Mouse (Mus musculus): Measurements from ENCODE around the gene Olfr263. TPM values are rescaled to one million over a fixed set of nuclear protein-coding genes. Genes with fewer than 3 reads are reported as not detected.

Olfr263 gene
- total RNA-seq (2023) = not detected

DNA sequence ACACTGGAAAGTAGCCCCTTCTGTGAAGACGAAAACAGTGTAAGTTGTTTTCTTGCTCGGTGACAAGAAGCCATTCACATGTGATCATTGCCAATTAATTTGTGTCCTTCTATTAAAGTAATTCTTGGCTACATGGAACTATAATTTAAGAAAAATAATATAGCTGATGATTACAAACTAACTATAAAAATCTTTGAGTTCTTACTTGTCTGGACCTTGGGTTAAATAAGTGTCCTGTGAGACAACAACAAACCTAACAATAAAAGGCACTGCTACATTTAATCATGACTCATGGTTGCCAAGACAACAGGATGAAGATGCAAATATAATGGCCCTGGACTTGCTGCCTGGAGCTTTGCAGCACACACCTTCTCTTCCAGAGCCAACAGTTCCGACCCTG lies at the start of gene Olfr263:
Gene Olfr263, plus strand, starts transcription at position 301 of the 400 bp plus-strand sequence.

DNA sequence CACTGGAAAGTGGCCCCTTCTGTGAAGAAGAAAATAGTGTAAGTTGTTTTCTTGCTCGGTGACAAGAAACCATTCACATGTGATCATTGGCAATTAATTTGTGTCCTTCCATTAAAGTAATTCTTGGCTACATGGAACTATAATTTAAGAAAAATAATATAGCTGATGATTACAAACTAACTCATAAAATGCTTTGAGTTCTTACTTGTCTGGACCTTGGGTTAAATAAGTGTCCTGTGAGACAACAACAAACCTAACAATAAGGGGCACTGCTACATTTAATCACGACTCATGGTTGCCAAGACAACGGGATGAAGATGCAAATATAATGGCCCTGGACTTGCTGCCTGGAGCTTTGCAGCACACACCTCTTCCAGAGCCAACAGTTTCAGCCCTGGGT lies 18.3 kb upstream of the Olfr263 start, which contains the start of gene Olfr1369-ps1:
Gene Olfr1369-ps1, plus strand, starts transcription at position 301 of the 400 bp plus-strand sequence.

DNA sequence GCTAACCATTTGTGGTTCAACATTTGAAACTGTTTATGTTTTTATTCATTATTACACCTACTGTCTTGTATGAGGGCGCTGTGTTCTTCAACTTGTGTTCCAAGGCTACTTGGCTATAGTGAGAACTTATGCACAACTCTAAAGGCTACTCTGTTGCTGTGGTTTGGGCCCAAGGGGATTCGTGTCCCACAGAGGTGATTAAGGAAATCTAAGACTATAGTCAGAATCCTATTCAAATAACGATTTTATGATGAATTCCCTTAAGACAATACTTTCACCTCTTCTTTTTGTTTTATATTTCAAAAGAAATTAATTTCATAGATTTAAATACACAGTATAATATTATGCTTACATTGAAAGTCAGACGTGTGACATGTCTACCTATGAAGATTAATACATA lies 16.3 kb downstream of the Olfr263 start, which contains the start of gene Olfr1368:
Gene Olfr1368, minus strand, starts transcription at position 101 of the 400 bp plus-strand sequence.

DNA sequence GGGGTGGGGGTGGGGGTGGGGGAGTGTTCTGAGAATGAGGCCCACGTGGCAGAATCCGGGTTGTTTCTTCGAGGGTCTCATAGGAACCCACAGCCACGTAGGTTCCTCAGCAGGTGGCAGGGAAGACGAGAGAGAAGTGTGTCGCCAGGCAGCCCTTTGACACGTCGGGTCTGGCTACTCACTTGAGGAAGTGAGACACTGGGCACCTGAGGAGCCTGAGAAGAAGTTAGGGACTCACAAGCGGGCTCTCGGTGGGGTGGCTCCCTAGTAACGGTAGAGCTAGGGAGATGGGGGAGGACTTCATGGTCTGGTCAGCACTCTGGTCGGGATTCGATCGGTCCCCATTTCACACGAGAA lies 49.9 kb downstream of the Olfr263 start, which contains the start of gene Trim27:
Gene Trim27, plus strand, starts transcription at position 79 of the 357 bp plus-strand sequence.

Other genes with a start within 250 kb of the Olfr263 start
- not detected for gene Olfr1370, start 54.7 kb upstream of the Olfr263 start, total RNA-seq (2023)
- gene Olfr1369-ps1, start 18.2 kb upstream of the Olfr263 start, total RNA-seq (2023) = not detected
- not detected for gene Olfr1368, start 16.2 kb downstream of the Olfr263 start, total RNA-seq (2023)
- 10 to 100 TPM; 93.2 to 94.9 TPM for gene Trim27, start 49.8 kb downstream of the Olfr263 start, total RNA-seq (2023)
- gene Gpx5, start 163.1 kb downstream of the Olfr263 start, total RNA-seq (2023) = not detected
- gene Gpx6, start 182.5 kb downstream of the Olfr263 start, total RNA-seq (2023) = not detected
- not detected for gene Olfr1367, start 217.3 kb downstream of the Olfr263 start, total RNA-seq (2023)
- 1 to 10 TPM; 7.9 to 9.0 TPM for gene Zscan12, start 233.2 kb downstream of the Olfr263 start, total RNA-seq (2023)

Measured in T-cell, adult 66 days (primary cell).